Mouse (Mus musculus) layer of hippocampus, postnatal 10 days (tissue): ENCODE measurements around the gene Aurkaip1. TPM values are rescaled to one million over a fixed set of nuclear protein-coding genes. Genes with fewer than 3 reads are reported as not detected.

Source experiments
- DNase-seq, 2 experiments: peaks; one replicate each; pipeline ENCODE4 v3.0.0; 2021; ENCODE audit warnings: low spot score in 2 of 2
- microRNA-seq, 2 experiments: library from miRNA; unstranded; fragments of <30 nt; microRNA quantifications; one replicate each; pipeline ENCODE4 v1.2.0; 2021
- total RNA-seq, 2 experiments: library from RNA; stranded (reverse); gene quantifications; 2 replicates each; pipeline ENCODE4 v1.2.3; 2021

Gene Aurkaip1
- total RNA-seq, 2 experiments from 2014 or later = 66.7 to 77.0 TPM

- no peak for DNase-seq
Observed at GRCm38 (mm10) chr4:155849792-155850451, 18.9 kb downstream of the Aurkaip1 start.

GRCm38 (mm10) chr4:155851368-155851767 is 20.3 kb downstream of the Aurkaip1 start:
- DNase-seq = no peak

- DNase-seq = no peak
Observed at GRCm38 (mm10) chr4:155851951-155852411, 20.9 kb downstream of the Aurkaip1 start.

- no peak for DNase-seq
Observed at GRCm38 (mm10) chr4:155853421-155853820, 22.3 kb downstream of the Aurkaip1 start.

GRCm38 (mm10) chr4:155854991-155855390 is 23.9 kb downstream of the Aurkaip1 start:
- DNase-seq = no peak

DNA sequence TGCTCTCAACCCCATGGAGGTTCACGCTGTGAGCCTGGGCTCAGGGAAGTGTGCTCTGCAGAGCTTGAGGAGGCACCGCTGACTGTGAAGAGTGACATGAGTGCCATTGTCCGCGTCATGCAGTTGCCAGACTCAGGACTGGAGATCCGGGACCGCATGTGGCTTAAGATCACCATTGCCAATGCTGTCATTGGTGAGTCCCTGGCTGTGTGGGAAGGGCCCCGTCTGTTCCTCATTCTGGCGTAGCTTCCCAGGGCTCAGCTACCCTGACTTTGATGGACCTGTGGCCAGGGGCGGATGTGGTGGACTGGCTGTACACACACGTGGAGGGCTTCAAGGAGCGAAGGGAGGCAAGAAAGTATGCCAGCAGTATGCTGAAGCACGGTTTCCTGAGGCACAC is 25.0 kb downstream of the Aurkaip1 start:
- no peak for DNase-seq

DNA sequence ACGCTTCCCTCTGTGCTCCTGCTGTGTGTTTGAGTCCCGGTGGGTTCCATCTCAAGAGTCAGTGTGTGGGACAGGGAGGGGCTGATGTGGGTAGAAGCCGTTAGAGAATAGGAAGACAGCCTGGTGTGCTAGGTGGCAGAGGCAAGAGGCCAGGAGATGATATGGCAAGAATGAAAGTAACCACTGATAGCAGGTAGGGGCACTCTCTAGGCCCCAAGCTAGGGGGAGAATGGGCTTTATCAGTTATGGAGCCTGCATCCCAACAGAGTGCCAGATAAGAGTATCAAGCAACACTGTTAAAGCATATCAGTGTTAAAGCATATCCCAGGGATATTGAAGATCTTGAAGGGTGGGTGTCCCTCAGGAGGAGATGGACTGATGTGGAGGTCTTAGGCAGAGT is 25.8 kb downstream of the Aurkaip1 start:
- no peak for DNase-seq

DNA sequence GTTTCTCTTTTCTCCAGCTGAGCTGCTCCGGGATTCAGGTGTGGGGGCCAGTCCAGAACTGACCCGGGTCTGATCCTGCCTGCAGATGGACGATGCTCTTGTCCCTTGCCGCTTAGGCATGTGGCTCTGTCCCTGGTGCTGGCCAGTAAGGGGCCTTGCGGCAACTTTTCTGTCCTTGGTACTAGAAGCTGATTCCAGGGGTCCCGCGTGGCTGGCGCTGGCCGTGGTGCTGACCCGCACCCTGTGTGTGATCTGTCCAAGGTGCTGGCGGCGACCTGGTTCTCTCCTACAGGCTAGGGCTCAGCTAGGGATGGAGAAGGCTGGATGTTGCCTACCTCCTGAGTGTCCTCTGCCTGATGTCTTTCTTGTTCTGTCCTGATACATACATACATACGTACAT is 28.2 kb downstream of the Aurkaip1 start:
- peak in 1 of 2 experiments; percentile 42 for DNase-seq

GRCm38 (mm10) chr4:155861787-155862186 is 30.7 kb downstream of the Aurkaip1 start:
- no peak for DNase-seq

DNA sequence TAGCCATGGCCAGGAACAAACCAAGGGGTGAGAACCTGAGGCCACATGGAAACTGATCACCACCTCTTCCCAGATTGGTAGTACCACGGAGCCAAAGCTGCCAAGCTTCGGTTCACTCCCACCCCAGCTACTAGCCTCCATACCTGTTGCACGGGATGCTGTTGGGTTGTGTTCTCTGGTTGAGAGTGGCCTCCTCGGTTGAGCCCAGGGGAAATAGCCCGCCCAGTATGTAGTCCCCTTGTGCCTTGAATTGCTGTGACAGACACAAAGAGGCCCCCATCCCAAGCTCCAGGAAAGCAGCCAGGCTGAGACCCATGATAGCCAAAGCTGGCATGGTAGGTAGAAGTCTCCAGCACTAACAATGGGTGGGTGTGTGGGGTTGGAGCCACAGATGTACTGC is 31.9 kb downstream of the Aurkaip1 start, which contains the start of gene Tas1r3:
Gene Tas1r3, minus strand, starts transcription at position 362 of the 400 bp plus-strand sequence.
- peak in 1 of 2 experiments; percentile 5 for DNase-seq

GRCm38 (mm10) chr4:155868614-155869298 is 37.7 kb downstream of the Aurkaip1 start:
- no peak for DNase-seq

DNA sequence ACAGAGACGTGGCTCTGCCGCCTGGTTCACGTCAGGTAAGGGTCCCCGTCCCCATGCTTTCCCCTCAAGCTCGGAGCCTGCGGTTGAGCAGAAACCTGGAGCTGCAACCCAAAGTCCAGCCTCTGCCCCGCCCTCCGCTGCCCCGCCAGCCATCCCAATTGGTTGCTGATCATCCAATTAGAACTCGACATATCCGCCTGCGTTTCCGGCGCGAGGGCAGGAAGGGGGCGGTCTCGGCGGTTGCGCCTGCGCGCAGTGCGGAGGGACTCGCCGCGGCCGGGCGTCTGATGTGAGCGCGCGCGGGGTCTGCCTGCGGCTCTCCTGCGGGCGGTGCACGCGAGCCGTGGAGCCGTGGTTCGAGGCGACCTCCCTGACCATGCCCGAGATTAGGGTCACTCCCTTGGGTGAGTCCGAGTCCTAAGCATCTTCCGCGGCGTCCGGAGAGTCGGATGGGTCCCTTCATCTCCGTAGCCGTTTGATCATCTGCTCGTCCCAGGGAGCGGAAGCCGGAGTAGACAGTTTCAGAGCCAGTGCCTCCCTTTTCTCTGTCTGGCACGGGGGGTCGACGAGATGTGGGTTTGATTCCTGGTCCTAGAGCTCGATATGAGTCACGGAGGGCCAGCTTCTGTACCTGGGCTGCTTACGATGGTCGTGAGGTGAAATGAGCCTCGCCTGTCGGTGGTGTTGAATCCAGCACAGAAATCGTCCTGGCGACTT is 38.4 kb downstream of the Aurkaip1 start, which contains the start of the genes Cptp and Ints11:
Gene Cptp, minus strand, starts transcription at position 124 of the 717 bp plus-strand sequence.
Gene Ints11, plus strand, starts transcription at position 230 of the 717 bp plus-strand sequence.
- DNase-seq = peak; percentile 94 to 97

DNA sequence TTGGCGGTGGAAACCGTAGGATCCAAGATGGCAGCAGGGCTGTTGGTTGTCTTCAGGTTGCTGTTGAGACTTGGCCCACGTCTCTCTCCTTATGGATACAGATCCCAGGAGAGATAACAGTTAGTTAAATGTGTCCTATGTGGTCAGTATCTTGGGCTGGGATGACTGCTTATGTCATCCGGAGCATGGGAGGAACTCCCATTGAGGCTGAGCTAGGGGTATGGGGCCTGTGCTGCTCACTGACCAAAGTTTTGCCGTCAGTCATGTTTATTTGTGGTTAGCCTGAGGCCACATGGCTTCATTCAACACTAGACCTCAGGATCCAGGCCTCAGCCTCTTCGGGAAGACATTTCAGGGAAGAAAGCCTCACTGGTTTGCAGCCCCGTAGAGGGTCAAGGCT is 40.3 kb downstream of the Aurkaip1 start:
- DNase-seq = no peak

Small RNA genes lying within 50 kb of the gene (microRNA-seq; reads per million reads assigned to microRNA genes)
- gene Gm27743 = 0 reads per million in 2 experiments

Other genes starting within 250 kb of the Aurkaip1 start
- 10 to 100 TPM; 37.9 to 38.6 TPM for gene Slc35e2, start 229.9 kb upstream of the Aurkaip1 start, total RNA-seq
- gene Cdk11b, start 206.4 kb upstream of the Aurkaip1 start, total RNA-seq = 10 to 100 TPM; 53.5 to 59.7 TPM
- gene Gm10563, start 185.9 kb upstream of the Aurkaip1 start, total RNA-seq = not detected
- 1 to 10 TPM; 2.7 to 4.1 TPM for gene Mmp23, start 177.9 kb upstream of the Aurkaip1 start, total RNA-seq
- gene Mib2, start 162.1 kb upstream of the Aurkaip1 start, total RNA-seq = 10 to 100 TPM; 89.1 to 96.6 TPM
- 10 to 100 TPM; 21.9 to 22.3 TPM for gene Fndc10, start 136.9 kb upstream of the Aurkaip1 start, total RNA-seq
- gene Ssu72, start 126.5 kb upstream of the Aurkaip1 start, total RNA-seq = 10 to 100 TPM; 77.2 to 81.7 TPM
- gene Tmem240, start 96.5 kb upstream of the Aurkaip1 start, total RNA-seq = 10 to 100 TPM; 44.8 to 45.2 TPM
- gene Atad3a, start 70.2 kb upstream of the Aurkaip1 start, total RNA-seq = 10 to 100 TPM; 68.7 to 71.4 TPM
- 10 to 100 TPM; 16.3 to 18.2 TPM for gene Vwa1, start 56.6 kb upstream of the Aurkaip1 start, total RNA-seq
- 1 to 10 TPM; 3.5 to 4.5 TPM for gene Tmem88b, start 45.4 kb upstream of the Aurkaip1 start, total RNA-seq
- not detected for gene Ankrd65, start 40.8 kb upstream of the Aurkaip1 start, total RNA-seq
- 100 to 1,000 TPM; 109 to 114 TPM for gene Mrpl20, start 28.4 kb upstream of the Aurkaip1 start, total RNA-seq
- gene Ccnl2, start 18.8 kb upstream of the Aurkaip1 start, total RNA-seq = 10 to 100 TPM; 75.5 to 83.2 TPM
- 10 to 100 TPM; 14.1 to 16.0 TPM for gene Mxra8, start 8.4 kb downstream of the Aurkaip1 start, total RNA-seq
- 10 to 100 TPM; 69.5 to 82.8 TPM for gene Dvl1, start 16.1 kb downstream of the Aurkaip1 start, total RNA-seq
- under 1 TPM; 0.27 to 0.30 TPM for gene Tas1r3, start 32.1 kb downstream of the Aurkaip1 start, total RNA-seq
- 10 to 100 TPM; 28.1 to 32.2 TPM for gene Cptp, start 38.2 kb downstream of the Aurkaip1 start, total RNA-seq
- gene Ints11, start 38.3 kb downstream of the Aurkaip1 start, total RNA-seq = 10 to 100 TPM; 35.9 to 41.0 TPM
- 10 to 100 TPM; 68.1 to 77.0 TPM for gene Pusl1, start 60.5 kb downstream of the Aurkaip1 start, total RNA-seq
- 100 to 1,000 TPM; 145 to 162 TPM for gene Acap3, start 60.5 kb downstream of the Aurkaip1 start, total RNA-seq
- 10 to 100 TPM; 93.3 to 97.5 TPM for gene Ube2j2, start 112.6 kb downstream of the Aurkaip1 start, total RNA-seq
- gene C1qtnf12, start 131.0 kb downstream of the Aurkaip1 start, total RNA-seq = 10 to 100 TPM; 25.9 to 29.7 TPM
- 10 to 100 TPM; 10.6 to 11.6 TPM for gene B3galt6, start 161.4 kb downstream of the Aurkaip1 start, total RNA-seq
- gene Sdf4, start 161.6 kb downstream of the Aurkaip1 start, total RNA-seq = 100 to 1,000 TPM; 128 to 136 TPM
- 1 to 10 TPM; 1.2 to 2.2 TPM for gene Tnfrsf4, start 182.6 kb downstream of the Aurkaip1 start, total RNA-seq
- not detected for gene Tnfrsf18, start 194.9 kb downstream of the Aurkaip1 start, total RNA-seq
- gene Ttll10, start 228.1 kb downstream of the Aurkaip1 start, total RNA-seq = under 1 TPM; 0.13 to 0.16 TPM